Mouse (Mus musculus) c-Kit-positive CD71-positive TER-119-positive erythroid progenitor cells, embryonic 14.5 days (primary cell): ENCODE data around the gene Pbxip1.
A peak's percentile ranks its signal among the peaks of the same experiment; 100 is the strongest.
"Not testable (repeated sequence)": the region's sequence is repeated elsewhere in the genome, so short reads cannot be mapped to it uniquely, and the experiment has no call there.

Experiments
- DNase-seq: peaks from one replicate; pipeline ENCODE4 v3.0.0-alpha.2; 2013; ENCODE audit warnings: low spot score

The Pbxip1 gene

GRCm38 (mm10) chr3:89409701-89410100, 26.8 kb upstream of the Pbxip1 start:
- DNase-seq = no peak

- DNase-seq = no peak
These were observed 25.6 kb upstream of the Pbxip1 start for GRCm38 (mm10) chr3:89410864-89411263.

GRCm38 (mm10) chr3:89411490-89412393, 24.8 kb upstream of the Pbxip1 start, which contains the start of gene Flad1:
TSS of gene Flad1 (minus strand) at chr3:89411870.
- peak; percentile 100 for DNase-seq

GRCm38 (mm10) chr3:89416158-89416557, 20.3 kb upstream of the Pbxip1 start:
- no peak for DNase-seq

- no peak for DNase-seq
These were observed 19.4 kb upstream of the Pbxip1 start for GRCm38 (mm10) chr3:89417131-89417530.

- no peak for DNase-seq
These were observed 18.7 kb upstream of the Pbxip1 start for GRCm38 (mm10) chr3:89417840-89418169.

- DNase-seq = peak; percentile 95
These were observed 18.2 kb upstream of the Pbxip1 start, which contains the start of the genes Cks1b and Shc1 for GRCm38 (mm10) chr3:89418170-89418860. TSS of gene Cks1b (minus strand) at chr3:89418383. TSS of gene Shc1 (plus strand) at chr3:89418443.

GRCm38 (mm10) chr3:89418861-89419250, 17.6 kb upstream of the Pbxip1 start:
- no peak for DNase-seq

- no peak for DNase-seq
These were observed 16.9 kb upstream of the Pbxip1 start for GRCm38 (mm10) chr3:89419571-89419970.

GRCm38 (mm10) chr3:89419981-89420380, 16.5 kb upstream of the Pbxip1 start:
- DNase-seq = no peak

GRCm38 (mm10) chr3:89420421-89420820, 16.1 kb upstream of the Pbxip1 start:
- no peak for DNase-seq

- DNase-seq = peak; percentile 82
These were observed 15.3 kb upstream of the Pbxip1 start for GRCm38 (mm10) chr3:89421002-89421774.

GRCm38 (mm10) chr3:89421810-89422473, 14.6 kb upstream of the Pbxip1 start:
- no peak for DNase-seq

GRCm38 (mm10) chr3:89422556-89423205, 13.8 kb upstream of the Pbxip1 start:
- no peak for DNase-seq

- DNase-seq = no peak
These were observed 11.9 kb upstream of the Pbxip1 start for GRCm38 (mm10) chr3:89424416-89425140.

GRCm38 (mm10) chr3:89425141-89425525, 11.4 kb upstream of the Pbxip1 start:
- DNase-seq = no peak

GRCm38 (mm10) chr3:89425876-89426275, 10.6 kb upstream of the Pbxip1 start:
- peak; percentile 82 for DNase-seq

GRCm38 (mm10) chr3:89429021-89429420, 7.5 kb upstream of the Pbxip1 start:
- DNase-seq = not testable (repeated sequence)

- DNase-seq = peak; percentile 87
These were observed 6.0 kb upstream of the Pbxip1 start, which contains the start of gene Pygo2 for GRCm38 (mm10) chr3:89430171-89431159. TSS of gene Pygo2 (plus strand) at chr3:89430214.
